Mouse (Mus musculus) megakaryocyte, embryonic 14.5 days (primary cell): ENCODE data around the gene Tmem219.

Experiments
- FLI1 ChIP-seq: IDR thresholded peaks from 2 replicates; pipeline ENCODE4 v1.6.1; 2012; ENCODE audit warnings: low read length, inconsistent platforms, mixed read lengths
- GATA1 ChIP-seq: IDR thresholded peaks from 3 replicates; pipeline ENCODE4 v1.6.1; 2012; ENCODE audit warnings: mixed read lengths, low read length, inconsistent platforms, borderline replicate concordance

GRCm38 (mm10) chr7:126897390-126898101 lies 25.2 kb downstream of the Tmem219 start:
- no peak for TF ChIP-seq GATA1
- TF ChIP-seq FLI1: no peak
